Mouse (Mus musculus): ENCODE measurements at regions not wholly inside any gene's neighbourhood (a gene's known extent, or its start where the extent isn't known, plus 50 kb on each side); places are given as distances from the start of the nearest gene placed in this dataset.
A peak's percentile ranks its signal among the peaks of the same experiment; 100 is the strongest.
"Not testable (repeated sequence)": the region's sequence is repeated elsewhere in the genome, so short reads cannot be mapped to it uniquely, and the experiment has no call there.

GRCm38 (mm10) chr6:5663433-5664175 lies 61.8 kb upstream of the Dync1i1 start:
- DNase-seq = no peak

- DNase-seq = peak; percentile 64
Observed at GRCm38 (mm10) chr6:5645150-5645732, 80.2 kb upstream of the Dync1i1 start.

GRCm38 (mm10) chr6:5634222-5634621 lies 91.2 kb upstream of the Dync1i1 start:
- no peak for DNase-seq

GRCm38 (mm10) chr6:5633036-5633708 lies 92.3 kb upstream of the Dync1i1 start:
- DNase-seq = peak; percentile 61

- no peak for DNase-seq
Observed at GRCm38 (mm10) chr6:5624085-5624484, 101.4 kb upstream of the Dync1i1 start.

- DNase-seq = no peak
Observed at GRCm38 (mm10) chr6:5621582-5621981, 103.9 kb upstream of the Dync1i1 start.

- DNase-seq = peak; percentile 23
Observed at GRCm38 (mm10) chr6:5594011-5594410, 97.9 kb upstream of the Pdk4 start.

- peak; percentile 69 for DNase-seq
Observed at GRCm38 (mm10) chr6:5589635-5590034, 93.5 kb upstream of the Pdk4 start.

- DNase-seq = no peak
Observed at GRCm38 (mm10) chr6:5582923-5583525, 86.9 kb upstream of the Pdk4 start.

GRCm38 (mm10) chr6:5576891-5577290 lies 80.8 kb upstream of the Pdk4 start:
- DNase-seq = not testable (repeated sequence)

- no peak for DNase-seq
Observed at GRCm38 (mm10) chr6:5566582-5566981, 70.5 kb upstream of the Pdk4 start.

- DNase-seq = no peak
Observed at GRCm38 (mm10) chr6:5565049-5565448, 68.9 kb upstream of the Pdk4 start.

GRCm38 (mm10) chr6:5553703-5554394 lies 57.7 kb upstream of the Pdk4 start:
- peak; percentile 87 for DNase-seq

GRCm38 (mm10) chr6:5550067-5550466 lies 54.0 kb upstream of the Pdk4 start:
- no peak for DNase-seq
